ENCODE assay signal across 15 mouse cellular contexts in genomic region chr4:150586275-150586674, GRCm38 (mm10).
"Had no signal": no experiment of that assay in that cellular context is flagged by ENCODE, and none has a peak within 500 bp of the region (broad histone marks: within the 10 kb centered on the region; RNA-seq: fewer than 3 reads in every experiment).

No protein-coding gene starts in this region.

- H3K9me3 ChIP-seq: hindbrain, embryonic 13.5 days; limb, embryonic 13.5 days; midbrain, embryonic 10.5 days had no signal

- H3K27ac ChIP-seq: hindbrain, postnatal 0 days; limb, embryonic 13.5 days; midbrain, embryonic 10.5 days had no signal

- H3K4me3 ChIP-seq: hindbrain, embryonic 13.5 days; limb, embryonic 13.5 days; midbrain, embryonic 10.5 days had no signal

- H3K4me2 ChIP-seq: hindbrain, embryonic 13.5 days; limb, embryonic 13.5 days had no signal

- H3K36me3 ChIP-seq: hindbrain, embryonic 13.5 days had no signal

- DNase-seq: kidney, adult 18-20 months; kidney, postnatal 36 days; layer of hippocampus, adult 9-11 months; layer of hippocampus, postnatal 36 days; left cerebral cortex, postnatal 4 days; lung, postnatal 36 days; midbrain, embryonic 14.5 days; right cerebral cortex, adult 18-20 months; spleen, adult 18-20 months; thymus, adult 18-20 months; thymus, postnatal 14 days had no signal

- H3K9ac ChIP-seq: hindbrain, embryonic 13.5 days; limb, embryonic 13.5 days had no signal

- ATAC-seq: hindbrain, postnatal 0 days had no signal

- H3K27me3 ChIP-seq: hindbrain, embryonic 13.5 days; limb, embryonic 13.5 days had no signal
